Mouse (Mus musculus): ENCODE results near the gene Sptb. TPM values are rescaled to one million over a fixed set of nuclear protein-coding genes. Genes with fewer than 3 reads are reported as not detected.

The Sptb gene
- polyA plus RNA-seq, 1 experiment from 2014 or later = 5.2 TPM

GRCm38 (mm10) chr12:76589531-76589930 lies 120.8 kb downstream of the Sptb start:
- Histone ChIP-seq H3K4me3 (no peak overlapping the region), H3K27ac (replicated peaks) (peak overlapping the region; percentile 42), H3K4me2 (peak overlapping the region; percentile 27; the same call in 1 of the 2 replicates)

DNA sequence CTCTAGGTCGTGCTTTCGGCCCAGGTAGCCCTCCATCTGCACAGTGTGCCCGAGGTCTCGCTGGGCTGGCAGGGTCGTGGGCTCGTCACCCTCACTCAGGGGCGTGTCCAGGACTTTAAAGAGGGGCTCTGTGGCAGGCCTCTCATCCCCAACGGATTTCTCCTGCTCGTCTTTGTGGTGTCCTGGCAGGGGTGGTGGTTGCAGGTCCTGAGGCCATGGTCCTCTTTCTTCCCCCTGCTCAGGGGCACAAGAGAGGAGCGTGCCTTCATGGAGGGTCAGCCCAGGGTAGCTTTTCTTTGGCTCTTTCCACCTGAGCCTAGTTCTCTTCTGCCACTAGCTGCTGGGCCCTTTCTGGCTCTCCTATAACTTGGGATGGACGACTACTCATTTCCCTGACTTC lies 123.0 kb downstream of the Sptb start:
- Histone ChIP-seq H3K36me3 (peaks cover 9% of the 10 kb centered on the region; the same call in 1 of the 2 replicates), H3K9ac (no peak overlapping the region), H3K27me3 (replicated peaks) (no peaks in the 10 kb centered on the region), H3K27ac (replicated peaks) (no peak overlapping the region), H3K4me3 (no peak overlapping the region), H3K4me1 (peaks cover 34% of the 10 kb centered on the region), H3K4me2 (no peak overlapping the region), H3K9me3 (peaks cover 4% of the 10 kb centered on the region; the same call in 1 of the 2 replicates)
- no peak for ATAC-seq (ENCODE audit: extremely low read depth, insufficient number of reproducible peaks, low FRiP score, low TSS enrichment)
- WGBS = 67% methylated on average over 11 of the region's 11 CpGs

More at GRCm38 (mm10) chr12:76589531-76589930, 120.8 kb downstream of the Sptb start:
- Histone ChIP-seq H3K36me3 (0 out of 2 replicates have a peak, but pooled peaks cover 4% of the 10 kb centered on the region), H3K27me3 (replicated peaks) (no peaks in the 10 kb centered on the region), H3K9me3 (peaks cover 4% of the 10 kb centered on the region; the same call in 1 of the 2 replicates), H3K9ac (no peak overlapping the region; the same call in 1 of the 2 replicates), H3K4me1 (peaks cover 30% of the 10 kb centered on the region)
- no peak for ATAC-seq (ENCODE audit: extremely low read depth, insufficient number of reproducible peaks, low FRiP score, low TSS enrichment)
- 39% methylated on average over 6 of the region's 6 CpGs for WGBS

GRCm38 (mm10) chr12:76585028-76585427 lies 125.3 kb downstream of the Sptb start:
- Histone ChIP-seq H3K27me3 (replicated peaks) (no peaks in the 10 kb centered on the region), H3K27ac (replicated peaks) (no peak overlapping the region), H3K9ac (no peak overlapping the region), H3K36me3 (peaks cover 18% of the 10 kb centered on the region; the same call in 1 of the 2 replicates), H3K4me1 (peaks cover 34% of the 10 kb centered on the region), H3K9me3 (peaks cover 4% of the 10 kb centered on the region; the same call in 1 of the 2 replicates), H3K4me2 (no peak overlapping the region), H3K4me3 (no peak overlapping the region)
- no peak for ATAC-seq (ENCODE audit: extremely low read depth, insufficient number of reproducible peaks, low FRiP score, low TSS enrichment)

DNA sequence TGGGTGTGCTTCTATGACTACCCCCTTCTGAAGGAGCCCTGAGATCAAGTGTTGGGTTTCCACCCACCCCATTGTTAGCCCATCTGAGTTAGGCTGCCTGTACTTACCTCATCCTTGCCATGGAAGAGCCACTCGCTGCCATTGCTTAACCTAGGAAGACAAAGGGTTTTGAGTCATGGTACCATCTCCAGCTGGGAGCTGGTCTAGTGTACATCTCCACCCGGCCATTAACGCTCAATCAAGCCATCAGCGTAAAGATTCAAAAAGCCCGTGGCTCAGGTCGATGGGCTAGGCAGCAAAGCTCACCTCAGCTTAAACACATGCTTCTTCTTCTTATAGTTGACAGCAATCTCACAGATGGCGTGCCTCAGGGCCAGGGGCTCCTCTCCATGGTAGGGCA lies 126.9 kb downstream of the Sptb start:
- Histone ChIP-seq H3K4me1 (peaks cover 22% of the 10 kb centered on the region), H3K9ac (no peak overlapping the region), H3K36me3 (peaks cover 33% of the 10 kb centered on the region), H3K27ac (replicated peaks) (no peak overlapping the region), H3K4me2 (no peak overlapping the region), H3K27me3 (replicated peaks) (no peaks in the 10 kb centered on the region), H3K9me3 (peaks cover 4% of the 10 kb centered on the region; the same call in 1 of the 2 replicates), H3K4me3 (no peak overlapping the region)
- no peak for ATAC-seq (ENCODE audit: extremely low read depth, insufficient number of reproducible peaks, low FRiP score, low TSS enrichment)
- WGBS = 91% methylated on average over 7 of the region's 7 CpGs

- H3K4me1 ChIP-seq = peaks cover 22% of the 10 kb centered on the region
These were observed 127.5 kb downstream of the Sptb start for GRCm38 (mm10) chr12:76582841-76583240.

GRCm38 (mm10) chr12:76582139-76582538 lies 128.2 kb downstream of the Sptb start:
- peak overlapping the region; percentile 55; the same call in 1 of the 2 replicates for H3K27ac ChIP-seq (replicated peaks)
- ATAC-seq (ENCODE audit: extremely low read depth, insufficient number of reproducible peaks, low FRiP score, low TSS enrichment) = no peak

More at GRCm38 (mm10) chr12:76582841-76583240, 127.5 kb downstream of the Sptb start:
- no peak overlapping the region for H3K4me3 ChIP-seq
- no peak overlapping the region for H3K4me2 ChIP-seq
- peak overlapping the region; percentile 55; the same call in 1 of the 2 replicates for H3K27ac ChIP-seq (replicated peaks)
- peaks cover 4% of the 10 kb centered on the region; the same call in 1 of the 2 replicates for H3K9me3 ChIP-seq
- peaks cover 39% of the 10 kb centered on the region for H3K36me3 ChIP-seq
- peak; percentile 40; the same call in 1 of the 2 replicates for ATAC-seq (ENCODE audit: extremely low read depth, insufficient number of reproducible peaks, low FRiP score, low TSS enrichment)
- H3K27me3 ChIP-seq (replicated peaks) = no peaks in the 10 kb centered on the region
- H3K9ac ChIP-seq = 0 out of 2 replicates have a peak overlapping the region, but pooled peaks have one; percentile 6
- WGBS = 12% methylated on average over 6 of the region's 6 CpGs

GRCm38 (mm10) chr12:76579806-76580205 lies 130.5 kb downstream of the Sptb start:
- H3K4me3 ChIP-seq = no peak overlapping the region
- no peak overlapping the region for H3K4me2 ChIP-seq
- WGBS = 76% methylated on average over 1 of the region's 1 CpGs
- no peak overlapping the region for H3K27ac ChIP-seq (replicated peaks)
- peaks cover 22% of the 10 kb centered on the region for H3K4me1 ChIP-seq
- H3K9me3 ChIP-seq = no peaks in the 10 kb centered on the region
- peaks cover 65% of the 10 kb centered on the region for H3K36me3 ChIP-seq
- H3K9ac ChIP-seq = no peak overlapping the region
- H3K27me3 ChIP-seq (replicated peaks) = no peaks in the 10 kb centered on the region
- no peak for ATAC-seq (ENCODE audit: extremely low read depth, insufficient number of reproducible peaks, low FRiP score, low TSS enrichment)

More at GRCm38 (mm10) chr12:76582139-76582538, 128.2 kb downstream of the Sptb start:
- Histone ChIP-seq H3K9me3 (peaks cover 4% of the 10 kb centered on the region; the same call in 1 of the 2 replicates), H3K36me3 (peaks cover 46% of the 10 kb centered on the region), H3K4me2 (no peak overlapping the region), H3K9ac (0 out of 2 replicates have a peak overlapping the region, but pooled peaks have one; percentile 6), H3K4me3 (no peak overlapping the region), H3K4me1 (peaks cover 22% of the 10 kb centered on the region), H3K27me3 (replicated peaks) (no peaks in the 10 kb centered on the region)
- WGBS = 81% methylated on average over 3 of the region's 3 CpGs

DNA sequence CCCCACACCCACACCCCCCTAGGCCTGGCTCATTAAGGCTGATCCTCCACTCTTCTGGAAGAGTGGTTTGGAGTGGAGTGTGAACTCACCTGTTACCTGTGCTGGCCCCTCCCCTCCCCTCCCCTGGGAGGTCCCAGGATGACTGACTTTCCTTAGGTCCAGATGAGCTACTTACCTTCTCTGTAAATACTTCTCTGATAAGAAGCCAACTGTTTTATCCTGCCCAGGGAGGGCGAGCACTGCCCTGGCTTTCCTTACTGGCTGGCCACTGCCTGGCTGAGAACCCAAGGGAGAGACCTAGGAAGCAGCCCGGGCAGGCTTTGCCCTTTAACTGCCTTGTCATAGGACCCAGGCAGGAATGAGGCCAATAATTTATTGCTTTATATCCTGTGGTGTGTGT lies 131.9 kb downstream of the Sptb start:
- H3K27ac ChIP-seq (replicated peaks) = no peak overlapping the region
- H3K9me3 ChIP-seq = no peaks in the 10 kb centered on the region
- H3K36me3 ChIP-seq = peaks cover 73% of the 10 kb centered on the region
- H3K4me1 ChIP-seq = peaks cover 19% of the 10 kb centered on the region
- H3K4me3 ChIP-seq = no peak overlapping the region
- no peaks in the 10 kb centered on the region for H3K27me3 ChIP-seq (replicated peaks)
- WGBS = 71% methylated on average over 2 of the region's 2 CpGs
- no peak overlapping the region for H3K9ac ChIP-seq
- no peak for ATAC-seq (ENCODE audit: extremely low read depth, insufficient number of reproducible peaks, low FRiP score, low TSS enrichment)
- no peak overlapping the region for H3K4me2 ChIP-seq

- ATAC-seq (ENCODE audit: extremely low read depth, insufficient number of reproducible peaks, low FRiP score, low TSS enrichment) = no peak
- Histone ChIP-seq H3K4me2 (no peak overlapping the region), H3K27ac (replicated peaks) (no peak overlapping the region), H3K4me3 (no peak overlapping the region), H3K4me1 (peaks cover 13% of the 10 kb centered on the region), H3K27me3 (replicated peaks) (no peaks in the 10 kb centered on the region), H3K9ac (no peak overlapping the region), H3K9me3 (no peaks in the 10 kb centered on the region), H3K36me3 (peaks cover 78% of the 10 kb centered on the region)
- 87% methylated on average over 16 of the region's 16 CpGs for WGBS
These were observed 132.5 kb downstream of the Sptb start for GRCm38 (mm10) chr12:76577858-76578257.

DNA sequence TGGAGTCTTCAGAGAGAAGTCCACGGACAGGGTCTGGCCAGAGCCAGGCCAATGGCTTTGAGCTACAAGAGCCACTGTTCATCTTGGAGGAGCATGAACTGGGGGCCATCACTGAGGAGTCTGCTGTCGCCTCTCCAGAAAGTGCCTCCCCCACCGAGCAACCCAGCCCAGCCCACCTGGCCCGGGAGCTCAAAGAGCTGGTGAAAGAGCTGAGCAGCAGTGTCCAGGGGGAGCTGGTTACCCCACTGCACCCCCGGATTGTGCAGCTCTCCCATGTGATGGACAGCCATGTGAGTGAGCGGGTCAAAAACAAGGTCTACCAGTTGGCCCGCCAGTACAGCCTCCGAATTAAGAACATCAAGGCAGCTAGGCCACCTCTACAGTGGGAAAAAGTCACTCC lies 133.5 kb downstream of the Sptb start:
- no peak overlapping the region for H3K4me3 ChIP-seq
- H3K4me1 ChIP-seq = peaks cover 2% of the 10 kb centered on the region; the same call in 1 of the 2 replicates
- WGBS = 88% methylated on average over 8 of the region's 8 CpGs
- ATAC-seq (ENCODE audit: extremely low read depth, insufficient number of reproducible peaks, low FRiP score, low TSS enrichment) = no peak
- no peak overlapping the region for H3K4me2 ChIP-seq
- H3K27me3 ChIP-seq (replicated peaks) = no peaks in the 10 kb centered on the region
- peaks cover 89% of the 10 kb centered on the region for H3K36me3 ChIP-seq
- H3K9me3 ChIP-seq = no peaks in the 10 kb centered on the region
- no peak overlapping the region for H3K9ac ChIP-seq
- no peak overlapping the region for H3K27ac ChIP-seq (replicated peaks)

DNA sequence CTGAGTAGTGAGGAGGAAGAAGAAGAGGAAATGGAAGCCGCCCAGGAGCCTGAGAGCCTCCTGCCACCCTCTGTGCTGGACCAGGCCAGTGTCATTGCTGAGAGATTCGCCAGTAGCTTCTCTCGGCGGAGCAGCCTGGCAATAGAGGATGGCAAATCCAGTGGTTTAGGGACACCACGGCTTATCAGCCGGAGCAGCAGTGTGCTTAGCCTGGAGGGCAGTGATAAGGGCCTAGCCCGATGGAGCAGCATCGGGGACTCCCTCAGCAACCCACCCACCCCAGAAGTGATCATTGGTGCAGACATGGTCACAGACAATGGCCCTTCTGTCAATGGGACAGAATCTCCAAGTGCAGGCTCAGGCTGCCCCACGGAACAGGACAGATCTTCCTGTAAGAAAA lies 134.3 kb downstream of the Sptb start:
- no peaks in the 10 kb centered on the region for H3K9me3 ChIP-seq
- H3K36me3 ChIP-seq = peaks cover 96% of the 10 kb centered on the region
- WGBS = 68% methylated on average over 9 of the region's 9 CpGs
- no peaks in the 10 kb centered on the region for H3K27me3 ChIP-seq (replicated peaks)
- no peak for ATAC-seq (ENCODE audit: extremely low read depth, insufficient number of reproducible peaks, low FRiP score, low TSS enrichment)
- no peaks in the 10 kb centered on the region for H3K4me1 ChIP-seq
- H3K9ac ChIP-seq = no peak overlapping the region
- H3K4me3 ChIP-seq = no peak overlapping the region
- no peak overlapping the region for H3K27ac ChIP-seq (replicated peaks)
- no peak overlapping the region for H3K4me2 ChIP-seq

- 88% methylated on average over 6 of the region's 6 CpGs for WGBS
- no peak overlapping the region for H3K27ac ChIP-seq (replicated peaks)
- H3K36me3 ChIP-seq = peaks cover 94% of the 10 kb centered on the region
- no peak overlapping the region for H3K4me3 ChIP-seq
- peaks cover 12% of the 10 kb centered on the region for H3K4me1 ChIP-seq
- ATAC-seq (ENCODE audit: extremely low read depth, insufficient number of reproducible peaks, low FRiP score, low TSS enrichment) = no peak
- H3K27me3 ChIP-seq (replicated peaks) = no peaks in the 10 kb centered on the region
- H3K9ac ChIP-seq = no peak overlapping the region
- no peak overlapping the region for H3K4me2 ChIP-seq
- no peaks in the 10 kb centered on the region for H3K9me3 ChIP-seq
These were observed 135.5 kb downstream of the Sptb start for GRCm38 (mm10) chr12:76574815-76575214.
